22 mouse cellular contexts compared by ENCODE assay signal in the genomic region with DNA sequence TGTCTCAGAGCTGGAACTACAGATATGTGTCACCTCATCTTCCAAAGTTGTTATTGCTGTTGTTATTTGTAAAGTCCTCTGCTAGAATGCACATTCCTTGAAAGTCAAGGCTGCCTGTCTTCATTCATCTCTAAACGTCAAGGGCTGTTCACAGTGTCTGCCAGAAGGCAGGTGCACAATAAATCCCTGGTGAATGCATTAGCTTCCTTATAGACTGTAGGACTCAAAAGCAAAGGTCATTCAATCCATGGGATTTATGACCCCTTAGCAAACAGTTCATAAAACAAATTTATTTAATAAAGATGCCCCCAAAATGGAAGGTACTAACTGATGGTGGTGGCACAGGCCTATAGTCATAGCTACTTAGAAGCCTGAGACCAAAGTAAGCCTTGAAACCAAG.
"Had no signal": no experiment of that assay in that cellular context is flagged by ENCODE, and none has a peak within 500 bp of the region (broad histone marks: within the 10 kb centered on the region; RNA-seq: fewer than 3 reads in every experiment).

No protein-coding gene starts in this region.

- H3K4me3 ChIP-seq: gastrocnemius, adult 2 months; heart, adult 2 months; heart, embryonic 10.5 days; heart, embryonic 12.5 days; hindbrain, embryonic 10.5 days; hindbrain, embryonic 13.5 days; hindbrain, embryonic 15.5 days; kidney, embryonic 15.5 days; layer of hippocampus, adult 2 months; left cerebral cortex, adult 2 months; limb, embryonic 10.5 days; limb, embryonic 12.5 days; liver, embryonic 13.5 days had no signal

- H3K4me1 ChIP-seq: hindbrain, embryonic 10.5 days; hindbrain, embryonic 13.5 days; hindbrain, embryonic 15.5 days had no signal

- ATAC-seq: hindbrain, postnatal 0 days had no signal

- H3K4me2 ChIP-seq: heart, embryonic 12.5 days; hindbrain, embryonic 13.5 days; hindbrain, embryonic 15.5 days; kidney, embryonic 15.5 days; limb, embryonic 12.5 days; liver, embryonic 11.5 days; liver, embryonic 13.5 days had no signal

- H3K9ac ChIP-seq: heart, embryonic 12.5 days; hindbrain, embryonic 13.5 days; hindbrain, embryonic 15.5 days; kidney, embryonic 15.5 days; limb, embryonic 12.5 days; liver, embryonic 13.5 days had no signal

- H3K27me3 ChIP-seq: heart, embryonic 12.5 days; hindbrain, embryonic 13.5 days; hindbrain, embryonic 15.5 days; limb, embryonic 12.5 days had no signal

- H3K9me3 ChIP-seq: heart, embryonic 10.5 days; hindbrain, embryonic 10.5 days; hindbrain, embryonic 13.5 days; hindbrain, embryonic 15.5 days; kidney, embryonic 15.5 days; limb, embryonic 10.5 days; limb, embryonic 12.5 days; liver, embryonic 13.5 days had no signal

- DNase-seq: gastrocnemius, adult 2 months; gastrocnemius, postnatal 10 days; gastrocnemius, postnatal 25 days; heart, adult 2 months; heart, postnatal 10 days; heart, postnatal 4 days; kidney, postnatal 4 days; liver; liver, embryonic 13.5 days had no signal

- H3K27ac ChIP-seq: gastrocnemius, adult 2 months; heart, adult 2 months; heart, embryonic 10.5 days; hindbrain, embryonic 10.5 days; hindbrain, embryonic 13.5 days; hindbrain, embryonic 15.5 days; hindbrain, postnatal 0 days; kidney, embryonic 15.5 days; kidney, postnatal 0 days; layer of hippocampus, adult 2 months; left cerebral cortex, adult 2 months; limb, embryonic 10.5 days; limb, embryonic 12.5 days; liver, embryonic 13.5 days had no signal

- H3K36me3 ChIP-seq: heart, embryonic 10.5 days; heart, embryonic 12.5 days; hindbrain, embryonic 10.5 days; hindbrain, embryonic 13.5 days; hindbrain, embryonic 15.5 days; kidney, embryonic 15.5 days; limb, embryonic 10.5 days; limb, embryonic 12.5 days; liver, embryonic 13.5 days had no signal
